Comparison of ENCODE assay signal across 18 mouse cellular contexts in genomic region chr5:149112559-149112958, GRCm38 (mm10).
"Had no signal": no experiment of that assay in that cellular context is flagged by ENCODE, and none has a peak within 500 bp of the region (broad histone marks: within the 10 kb centered on the region; RNA-seq: fewer than 3 reads in every experiment).

No protein-coding gene starts in this region.

- H3K9me3 ChIP-seq: lung, embryonic 15.5 days; megakaryocyte, embryonic 14.5 days; midbrain, embryonic 13.5 days; midbrain, embryonic 15.5 days; neural tube, embryonic 12.5 days had no signal

- H3K36me3 ChIP-seq: lung, embryonic 15.5 days; midbrain, embryonic 13.5 days; midbrain, embryonic 15.5 days; neural tube, embryonic 12.5 days had no signal

- DNase-seq: liver, postnatal 0 days; lung, adult 2 months; lung, postnatal 14 days; lung, postnatal 36 days; right cerebral cortex, postnatal 25 days; right cerebral cortex, postnatal 4 days; spleen, adult 18-20 months; thymus, adult 18-20 months; thymus, postnatal 14 days; thymus, postnatal 36 days had no signal

- H3K9ac ChIP-seq: liver, postnatal 0 days; lung, embryonic 15.5 days; midbrain, embryonic 13.5 days; midbrain, embryonic 15.5 days; neural tube, embryonic 12.5 days had no signal

- H3K27ac ChIP-seq: lung, embryonic 15.5 days; macrophage; midbrain, embryonic 13.5 days; midbrain, embryonic 15.5 days; neural tube, embryonic 12.5 days had no signal

- H3K27me3 ChIP-seq: lung, embryonic 15.5 days; midbrain, embryonic 13.5 days; midbrain, embryonic 15.5 days; neural tube, embryonic 12.5 days had no signal

- H3K4me2 ChIP-seq: lung, embryonic 15.5 days; midbrain, embryonic 11.5 days; midbrain, embryonic 13.5 days; midbrain, embryonic 15.5 days; neural tube, embryonic 12.5 days had no signal

- H3K4me1 ChIP-seq: lung, embryonic 15.5 days had no signal

- ATAC-seq: liver, postnatal 0 days; lung, postnatal 0 days; midbrain, embryonic 13.5 days; midbrain, embryonic 15.5 days had no signal

- H3K4me3 ChIP-seq: lung, embryonic 15.5 days; megakaryocyte, embryonic 14.5 days; midbrain, embryonic 13.5 days; midbrain, embryonic 15.5 days; neural tube, embryonic 12.5 days had no signal
